Mouse (Mus musculus) gastrocnemius, postnatal 14 days (tissue): ENCODE data around the gene Arfgef2. TPM values are rescaled to one million over a fixed set of nuclear protein-coding genes. Genes with fewer than 3 reads are reported as not detected.

Source experiments
- DNase-seq: peaks from one replicate; pipeline ENCODE4 v3.0.0; 2021; ENCODE audit warnings: mixed read lengths
- intact Hi-C: fragments of 180-260 bp; cut with DNase I; formaldehyde crosslinking; loops from one replicate; pipeline ENCODE4 v1.15.1; 2025; ENCODE audit warnings: low total_unique reads
- total RNA-seq, 2 experiments: library from RNA; stranded (reverse); gene quantifications; 2 replicates each; pipeline ENCODE4 v1.2.3; 2021

Arfgef2 gene
- total RNA-seq, 2 experiments from 2014 or later: 18.5 to 20.7 TPM

- intact Hi-C loops: no loop called here
- no peak for DNase-seq
These were observed 4.0 kb upstream of the Arfgef2 start for GRCm38 (mm10) chr2:166801436-166801835.

GRCm38 (mm10) chr2:166803298-166803697 lies 2.1 kb upstream of the Arfgef2 start:
- intact Hi-C loops: no loop called here
- no peak for DNase-seq

- no peak for DNase-seq
- intact Hi-C loops: no loop called here
These were observed 851 bp downstream of the Arfgef2 start for GRCm38 (mm10) chr2:166806173-166806705.

- intact Hi-C loops: no loop called here
- DNase-seq: no peak
These were observed 1.4 kb downstream of the Arfgef2 start for GRCm38 (mm10) chr2:166806813-166807212.

- intact Hi-C loops: no loop called here
- DNase-seq: no peak
These were observed 4.1 kb downstream of the Arfgef2 start for GRCm38 (mm10) chr2:166809499-166809898.

GRCm38 (mm10) chr2:166810821-166811220 lies 5.4 kb downstream of the Arfgef2 start:
- intact Hi-C loops: no loop called here
- DNase-seq: no peak

GRCm38 (mm10) chr2:166818463-166819143 lies 13.2 kb downstream of the Arfgef2 start:
- DNase-seq: no peak
- intact Hi-C loops: no loop called here

- DNase-seq: no peak
- intact Hi-C loops: no loop called here
These were observed 14.5 kb downstream of the Arfgef2 start for GRCm38 (mm10) chr2:166819849-166820248.

- no peak for DNase-seq
- intact Hi-C loops: no loop called here
These were observed 15.5 kb downstream of the Arfgef2 start for GRCm38 (mm10) chr2:166820844-166821243.

GRCm38 (mm10) chr2:166821406-166821805 lies 16.0 kb downstream of the Arfgef2 start:
- no peak for DNase-seq
- intact Hi-C loops: no loop called here

GRCm38 (mm10) chr2:166822119-166822826 lies 16.9 kb downstream of the Arfgef2 start:
- DNase-seq: no peak
- intact Hi-C loops: no loop called here

- intact Hi-C loops: no loop called here
- no peak for DNase-seq
These were observed 17.5 kb downstream of the Arfgef2 start for GRCm38 (mm10) chr2:166822901-166823300.

- intact Hi-C loops: no loop called here
- no peak for DNase-seq
These were observed 19.0 kb downstream of the Arfgef2 start for GRCm38 (mm10) chr2:166824386-166824785.

- no peak for DNase-seq
- intact Hi-C loops: no loop called here
These were observed 19.6 kb downstream of the Arfgef2 start for GRCm38 (mm10) chr2:166824998-166825397.

GRCm38 (mm10) chr2:166826491-166827224 lies 21.3 kb downstream of the Arfgef2 start:
- DNase-seq: no peak
- intact Hi-C loops: no loop called here

- intact Hi-C loops: no loop called here
These were observed 22.9 kb downstream of the Arfgef2 start for GRCm38 (mm10) chr2:166828306-166828705.

GRCm38 (mm10) chr2:166830350-166830749 lies 25.0 kb downstream of the Arfgef2 start:
- DNase-seq: no peak
- intact Hi-C loops: no loop called here

More at GRCm38 (mm10) chr2:166828306-166828705, 22.9 kb downstream of the Arfgef2 start:
- no peak for DNase-seq

- intact Hi-C loops: no loop called here
- DNase-seq: no peak
These were observed 28.7 kb downstream of the Arfgef2 start for GRCm38 (mm10) chr2:166834091-166834490.

- intact Hi-C loops: no loop called here
- DNase-seq: no peak
These were observed 29.4 kb downstream of the Arfgef2 start for GRCm38 (mm10) chr2:166834796-166835195.

GRCm38 (mm10) chr2:166835581-166835980 lies 30.2 kb downstream of the Arfgef2 start:
- intact Hi-C loops: no loop called here
- no peak for DNase-seq
